Mouse (Mus musculus): ENCODE measurements around the gene Dapp1.

DNA sequence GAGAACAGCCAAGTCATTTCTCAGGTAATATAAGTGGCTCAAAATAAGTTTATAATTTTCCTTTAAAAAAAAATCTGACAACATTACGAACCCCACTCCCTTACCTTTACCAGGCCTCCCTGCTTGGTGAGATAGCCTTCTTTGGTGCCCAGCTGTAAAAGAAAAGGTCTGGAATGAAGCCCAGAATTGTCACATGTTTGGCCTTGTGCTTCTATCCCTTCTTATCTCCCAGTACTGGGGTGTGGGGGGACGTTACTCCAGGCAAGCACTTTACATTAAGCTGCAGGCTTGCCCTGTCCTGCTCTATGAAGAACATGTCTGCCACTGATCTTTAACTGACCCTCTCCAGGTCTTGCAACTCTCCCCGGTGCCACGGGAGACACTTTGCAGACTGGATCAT, 40.6 kb downstream of the Dapp1 start:
- TF ChIP-seq CTCF (IDR thresholded peaks at IDR 0.05; ENCODE audit: low read depth) (no peak), EP300 (IDR thresholded peaks at IDR 0.05; ENCODE audit: low read depth) (peak; percentile 92)

All from liver, postnatal 0 days (tissue).